Mouse (Mus musculus): ENCODE results near the gene Prkch.

Gene Prkch

GRCm38 (mm10) chr12:73583318-73583717 lies 1.3 kb upstream of the Prkch start:
- no peak for DNase-seq (ENCODE audit: low read depth, low spot score)

- no peak for DNase-seq (ENCODE audit: low read depth, low spot score)
Measured at GRCm38 (mm10) chr12:73583813-73584609, 585 bp upstream of the Prkch start.

GRCm38 (mm10) chr12:73585241-73585801 lies 725 bp downstream of the Prkch start:
- no peak for DNase-seq (ENCODE audit: low read depth, low spot score)

- no peak for DNase-seq (ENCODE audit: low read depth, low spot score)
Measured at GRCm38 (mm10) chr12:73585850-73586249, 1.3 kb downstream of the Prkch start.

- no peak for DNase-seq (ENCODE audit: low read depth, low spot score)
Measured at GRCm38 (mm10) chr12:73587262-73587661, 2.7 kb downstream of the Prkch start.

- DNase-seq (ENCODE audit: low read depth, low spot score): no peak
Measured at GRCm38 (mm10) chr12:73590627-73591276, 6.2 kb downstream of the Prkch start.

GRCm38 (mm10) chr12:73591625-73592024 lies 7.0 kb downstream of the Prkch start:
- no peak for DNase-seq (ENCODE audit: low read depth, low spot score)

GRCm38 (mm10) chr12:73593021-73593798 lies 8.6 kb downstream of the Prkch start:
- DNase-seq (ENCODE audit: low read depth, low spot score): no peak

GRCm38 (mm10) chr12:73594177-73594745 lies 9.7 kb downstream of the Prkch start:
- DNase-seq (ENCODE audit: low read depth, low spot score): no peak

- no peak for DNase-seq (ENCODE audit: low read depth, low spot score)
Measured at GRCm38 (mm10) chr12:73595226-73595625, 10.6 kb downstream of the Prkch start.

GRCm38 (mm10) chr12:73598241-73598640 lies 13.6 kb downstream of the Prkch start:
- no peak for DNase-seq (ENCODE audit: low read depth, low spot score)

GRCm38 (mm10) chr12:73600457-73600856 lies 15.9 kb downstream of the Prkch start:
- DNase-seq (ENCODE audit: low read depth, low spot score): no peak

GRCm38 (mm10) chr12:73602974-73603373 lies 18.4 kb downstream of the Prkch start:
- no peak for DNase-seq (ENCODE audit: low read depth, low spot score)

GRCm38 (mm10) chr12:73603653-73604052 lies 19.1 kb downstream of the Prkch start:
- DNase-seq (ENCODE audit: low read depth, low spot score): no peak

- DNase-seq (ENCODE audit: low read depth, low spot score): no peak
Measured at GRCm38 (mm10) chr12:73604762-73605161, 20.2 kb downstream of the Prkch start.

GRCm38 (mm10) chr12:73605174-73605573 lies 20.6 kb downstream of the Prkch start:
- no peak for DNase-seq (ENCODE audit: low read depth, low spot score)

GRCm38 (mm10) chr12:73607381-73608064 lies 22.9 kb downstream of the Prkch start:
- DNase-seq (ENCODE audit: low read depth, low spot score): no peak

- no peak for DNase-seq (ENCODE audit: low read depth, low spot score)
Measured at GRCm38 (mm10) chr12:73608065-73608397, 23.4 kb downstream of the Prkch start.

- no peak for DNase-seq (ENCODE audit: low read depth, low spot score)
Measured at GRCm38 (mm10) chr12:73609262-73609661, 24.7 kb downstream of the Prkch start.

GRCm38 (mm10) chr12:73609676-73610545 lies 25.3 kb downstream of the Prkch start:
- no peak for DNase-seq (ENCODE audit: low read depth, low spot score)
